Mouse (Mus musculus): Measurements from ENCODE around the gene Rpl19.

Gene Rpl19

GRCm38 (mm10) chr11:98052129-98052988, 25.8 kb downstream of the Rpl19 start:
- no peak for DNase-seq (ENCODE audit: low spot score in 2 of 2)

GRCm38 (mm10) chr11:98052989-98053834, 26.7 kb downstream of the Rpl19 start, which contains the start of gene Stac2:
TSS of gene Stac2 (minus strand) at chr11:98053462.
- DNase-seq (ENCODE audit: low spot score in 2 of 2): peak in 1 of 2 experiments; percentile 57

- DNase-seq (ENCODE audit: low spot score in 2 of 2): no peak
These were observed 31.0 kb downstream of the Rpl19 start for GRCm38 (mm10) chr11:98057466-98057865.

- no peak for DNase-seq (ENCODE audit: low spot score in 2 of 2)
These were observed 31.5 kb downstream of the Rpl19 start for GRCm38 (mm10) chr11:98057998-98058397.

GRCm38 (mm10) chr11:98059662-98060061, 33.2 kb downstream of the Rpl19 start:
- DNase-seq (ENCODE audit: low spot score in 2 of 2): no peak

GRCm38 (mm10) chr11:98060104-98060692, 33.7 kb downstream of the Rpl19 start:
- DNase-seq (ENCODE audit: low spot score in 2 of 2): no peak

GRCm38 (mm10) chr11:98061441-98061840, 34.9 kb downstream of the Rpl19 start:
- DNase-seq (ENCODE audit: low spot score in 2 of 2): no peak

GRCm38 (mm10) chr11:98061904-98062562, 35.5 kb downstream of the Rpl19 start:
- DNase-seq (ENCODE audit: low spot score in 2 of 2): no peak

- no peak for DNase-seq (ENCODE audit: low spot score in 2 of 2)
These were observed 39.7 kb downstream of the Rpl19 start for GRCm38 (mm10) chr11:98066201-98066600.

- no peak for DNase-seq (ENCODE audit: low spot score in 2 of 2)
These were observed 40.7 kb downstream of the Rpl19 start for GRCm38 (mm10) chr11:98067255-98067654.

- DNase-seq (ENCODE audit: low spot score in 2 of 2): no peak
These were observed 46.9 kb downstream of the Rpl19 start for GRCm38 (mm10) chr11:98073442-98073841.

GRCm38 (mm10) chr11:98075195-98075808, 48.8 kb downstream of the Rpl19 start:
- peak; percentile 69 to 84 for DNase-seq (ENCODE audit: low spot score in 2 of 2)

GRCm38 (mm10) chr11:98077086-98077485, 50.6 kb downstream of the Rpl19 start:
- no peak for DNase-seq (ENCODE audit: low spot score in 2 of 2)

Measured in urinary bladder, adult 18-20 months (tissue).